Mouse (Mus musculus) spleen, adult 2 months (tissue): ENCODE data around the gene D630023F18Rik. TPM values are rescaled to one million over a fixed set of nuclear protein-coding genes. Genes with fewer than 3 reads are reported as not detected.

Experiments used
- DNase-seq, 2 experiments: peaks; one replicate each; pipeline versions ENCODE4 v3.0.0 to v3.0.0-alpha.2; 2012 to 2021; ENCODE audit warnings: low spot score in 2 of 2, low read depth in 1 of 2
- H3K27ac ChIP-seq: fragments of 200-500 bp; 2 replicates; pipeline ENCODE4 v1.5.1; 2012; ENCODE audit warnings: low read length, inconsistent platforms; ENCODE audit not compliant: insufficient read depth
- H3K27me3 ChIP-seq: fragments of 200-500 bp; 2 replicates; pipeline ENCODE4 v1.6.1; 2012; ENCODE audit warnings: mild to moderate bottlenecking, moderate library complexity, low read length, inconsistent platforms; ENCODE audit not compliant: control insufficient read depth, insufficient read depth
- H3K36me3 ChIP-seq: fragments of 200-500 bp; 2 replicates; pipeline ENCODE4 v1.6.1; 2012; ENCODE audit warnings: mild to moderate bottlenecking, low read length, inconsistent platforms; ENCODE audit not compliant: control insufficient read depth, insufficient read depth
- H3K4me1 ChIP-seq: fragments of 200-500 bp; 2 replicates; pipeline ENCODE4 v1.6.1; 2011; ENCODE audit warnings: inconsistent platforms; ENCODE audit not compliant: control insufficient read depth, insufficient read depth, insufficient read length
- H3K4me3 ChIP-seq: fragments of 200-500 bp; 2 replicates; pipeline ENCODE4 v1.5.1; 2011; ENCODE audit warnings: mild to moderate bottlenecking, inconsistent platforms; ENCODE audit not compliant: insufficient read depth, insufficient read length; ENCODE audit errors: extremely low read depth
- CTCF ChIP-seq: fragments of 200-500 bp; IDR thresholded peaks from 2 replicates; pipeline ENCODE4 v1.5.1; 2011; ENCODE audit warnings: mild to moderate bottlenecking, inconsistent platforms; ENCODE audit not compliant: insufficient read depth, insufficient read length, insufficient replicate concordance; ENCODE audit errors: extremely low read depth
- POLR2A ChIP-seq: fragments of 200-500 bp; IDR thresholded peaks from 2 replicates; pipeline ENCODE4 v1.6.1; 2011; ENCODE audit warnings: low read depth, low read length, inconsistent platforms
- WGBS: fragments of 180-500 bp; shearing (Covaris S2); methylation state at CpG from one replicate; pipeline ENCODE4 v1.1.7; 2018; 5-methylcytosine and 5-hydroxymethylcytosine counted together
- polyA plus RNA-seq: library from polyadenylated mRNA; depleted of rRNA; stranded (reverse); fragments of >200 nt; gene quantifications from 2 replicates; pipeline ENCODE4 v1.2.3, GENCODE M21; 2012

Gene D630023F18Rik
- polyA plus RNA-seq, 1 experiment, result not detected

DNA sequence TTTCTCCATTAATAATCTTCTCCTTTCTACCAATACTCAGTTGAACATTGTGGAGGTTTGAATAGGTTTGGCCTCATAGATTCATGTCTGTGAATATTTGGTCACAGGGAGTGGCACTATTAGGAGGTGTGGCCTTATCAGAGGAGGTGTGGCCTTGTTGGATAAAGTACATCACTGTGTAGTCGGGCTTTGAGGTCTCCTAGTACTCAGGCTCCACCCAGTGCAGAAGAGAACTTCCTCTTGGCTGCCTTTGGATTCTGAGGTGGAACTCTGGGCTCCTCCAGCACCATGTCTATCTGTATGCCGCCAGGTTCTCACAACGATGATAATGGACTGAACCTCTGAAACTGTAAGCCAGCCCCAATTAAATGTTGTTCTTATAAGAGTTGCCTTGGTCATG, 26.1 kb downstream of the D630023F18Rik start:
- H3K4me3 ChIP-seq, result no peak overlapping the region
- WGBS, result 76% methylated on average over 3 of the region's 3 CpGs
- no peaks in the 10 kb centered on the region for H3K4me1 ChIP-seq
- no peak overlapping the region for H3K27ac ChIP-seq
- TF ChIP-seq POLR2A, result no peak
- TF ChIP-seq CTCF, result no peak
- no peaks in the 10 kb centered on the region for H3K27me3 ChIP-seq
- no peaks in the 10 kb centered on the region for H3K36me3 ChIP-seq
- DNase-seq, result no peak

DNA sequence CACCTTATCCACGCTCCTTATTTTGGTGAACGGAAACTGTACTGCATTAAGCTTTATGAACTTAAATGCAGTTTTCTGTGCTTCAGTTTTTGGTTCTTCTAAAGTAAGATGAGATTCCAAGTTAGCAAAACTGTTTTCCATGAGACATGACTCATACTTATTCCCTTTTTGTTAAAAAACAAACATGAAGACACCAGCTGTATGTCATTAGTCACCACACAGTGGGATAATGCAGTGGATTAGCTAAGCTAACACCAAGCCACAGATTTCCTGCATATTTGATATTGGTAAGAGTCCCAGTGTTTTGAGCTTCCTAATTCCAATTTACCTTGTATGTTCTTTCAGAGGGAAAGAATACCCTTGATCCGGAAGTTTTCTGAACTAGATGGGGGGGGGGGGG, 31.4 kb downstream of the D630023F18Rik start:
- no peak for DNase-seq
- TF ChIP-seq POLR2A (no peak), CTCF (no peak)
- Histone ChIP-seq H3K36me3 (no peaks in the 10 kb centered on the region), H3K4me1 (no peaks in the 10 kb centered on the region), H3K4me3 (no peak overlapping the region), H3K27me3 (no peaks in the 10 kb centered on the region), H3K27ac (no peak overlapping the region)
- 92% methylated on average over 3 of the region's 3 CpGs for WGBS

DNA sequence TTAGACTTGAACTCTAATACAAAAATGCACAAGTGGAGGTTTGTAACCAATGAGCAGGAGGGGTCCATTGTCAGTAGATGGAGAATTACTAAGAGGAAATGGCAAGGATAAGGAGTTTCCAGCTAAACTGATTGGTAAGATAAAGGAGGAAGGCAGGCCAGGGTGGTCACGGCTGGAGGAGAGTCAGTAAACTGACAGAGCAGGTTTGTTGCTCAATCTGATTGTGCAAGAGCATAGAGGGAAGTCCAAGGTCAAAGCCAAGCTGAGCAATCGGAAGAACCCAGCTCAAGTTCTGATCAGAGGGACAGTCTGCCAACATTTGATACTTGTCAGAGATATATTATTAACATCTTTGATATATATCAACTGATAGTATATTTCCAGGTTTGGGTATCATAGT, 32.6 kb downstream of the D630023F18Rik start:
- TF ChIP-seq CTCF (no peak), POLR2A (no peak)
- Histone ChIP-seq H3K27me3 (no peaks in the 10 kb centered on the region), H3K27ac (no peak overlapping the region), H3K4me1 (no peaks in the 10 kb centered on the region), H3K4me3 (no peak overlapping the region), H3K36me3 (no peaks in the 10 kb centered on the region)
- no peak for DNase-seq
- 35% methylated on average over 2 of the region's 2 CpGs for WGBS

DNA sequence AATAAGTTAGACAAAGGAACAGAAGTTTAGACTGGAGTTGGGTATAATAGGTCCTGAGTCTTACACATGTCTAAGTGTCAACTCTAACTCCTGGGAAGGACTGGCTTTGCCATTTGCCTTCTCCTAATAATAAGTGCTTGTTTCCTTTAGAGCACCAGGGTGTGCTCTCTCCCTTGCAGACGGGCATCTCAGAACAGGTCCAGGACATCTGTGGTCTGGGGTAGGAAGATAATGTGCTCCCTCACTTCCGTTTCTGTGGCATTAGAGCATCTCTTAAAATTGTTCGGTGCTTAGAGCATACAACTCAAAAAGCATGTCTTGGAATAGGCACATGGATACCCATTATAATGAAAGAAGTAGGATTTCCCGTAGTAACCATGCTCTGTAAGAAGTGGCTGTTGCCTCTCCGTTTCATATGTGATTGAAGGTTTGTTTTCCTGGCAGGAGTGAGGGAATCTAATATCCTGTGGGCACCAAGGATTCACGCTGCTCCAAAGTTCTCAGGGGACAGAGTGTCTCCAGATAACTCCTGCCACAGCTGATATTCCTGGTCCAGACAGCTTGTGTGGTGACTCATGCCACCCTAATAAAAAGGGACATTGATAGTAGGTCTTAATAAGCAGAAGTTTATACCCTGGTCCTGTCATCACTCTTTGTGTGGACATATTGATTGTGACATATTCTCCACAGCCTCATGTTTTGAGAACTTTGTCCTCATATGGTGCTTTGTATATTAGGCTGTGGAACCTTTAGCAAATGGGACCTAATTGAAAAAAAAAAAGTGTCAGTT, 34.3 kb downstream of the D630023F18Rik start:
- no peak for DNase-seq
- Histone ChIP-seq H3K36me3 (no peaks in the 10 kb centered on the region), H3K27ac (no peak overlapping the region)

DNA sequence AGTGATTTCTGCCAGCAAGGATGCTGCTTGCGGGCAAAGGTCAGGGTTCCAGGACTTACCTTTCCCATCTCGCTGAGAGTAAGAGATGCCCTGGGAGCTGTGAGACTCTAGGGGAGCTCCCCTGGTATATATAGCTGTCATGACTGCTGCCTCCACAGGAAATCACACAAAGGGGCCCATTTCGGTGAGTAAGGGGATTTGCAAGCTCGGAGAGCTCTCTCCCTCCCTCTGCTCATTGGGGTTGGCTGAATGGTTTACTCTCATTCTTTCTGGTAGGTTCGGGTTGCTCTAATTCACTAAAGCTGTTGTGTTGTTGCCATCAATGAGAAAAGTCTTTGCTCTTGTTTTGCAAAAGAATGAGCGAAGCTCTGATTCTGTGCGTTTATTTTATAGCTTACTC, 40.8 kb downstream of the D630023F18Rik start, which contains the start of gene Crygb:
Crygb (minus strand) TSS at position 101 of the 400 bp plus-strand sequence.
- no peak for TF ChIP-seq POLR2A
- Histone ChIP-seq H3K4me3 (no peak within 1 kb of the TSS), H3K4me1 (no peaks in the 10 kb centered on the region), H3K27me3 (no peaks in the 10 kb centered on the region), H3K27ac (no peak within 1 kb of the TSS), H3K36me3 (no peaks in the 10 kb centered on the region)
- DNase-seq, result no peak
- 51% methylated on average over 7 of the region's 7 CpGs for WGBS

More for the DNA sequence above, 34.3 kb downstream of the D630023F18Rik start:
- Histone ChIP-seq H3K4me1 (no peaks in the 10 kb centered on the region), H3K4me3 (no peak overlapping the region), H3K27me3 (no peaks in the 10 kb centered on the region)
- TF ChIP-seq POLR2A (no peak), CTCF (no peak)
- 74% methylated on average over 6 of the region's 6 CpGs for WGBS

DNA sequence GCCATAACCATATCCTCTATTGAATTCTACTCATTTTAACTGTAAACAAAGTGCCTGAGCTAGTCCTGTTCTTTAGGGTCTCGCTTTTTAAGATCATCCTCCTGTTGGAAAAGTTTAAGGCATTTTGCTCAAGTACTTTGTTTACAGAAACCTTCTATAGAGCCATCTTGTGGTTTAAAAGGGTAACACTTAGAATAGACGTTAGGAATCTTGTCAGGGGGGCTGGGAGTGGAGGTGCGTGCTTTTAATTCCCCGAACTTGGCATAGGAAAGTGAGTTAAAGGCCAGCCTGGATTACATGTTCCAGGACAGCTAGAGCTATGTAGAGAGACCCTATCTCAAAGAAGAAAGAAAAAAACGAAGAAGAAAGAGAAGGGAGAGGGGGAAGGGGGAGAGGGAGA, 47.4 kb downstream of the D630023F18Rik start:
- TF ChIP-seq CTCF, result no peak
- Histone ChIP-seq H3K27ac (no peak overlapping the region), H3K27me3 (no peaks in the 10 kb centered on the region), H3K36me3 (no peaks in the 10 kb centered on the region), H3K4me3 (no peak overlapping the region), H3K4me1 (no peaks in the 10 kb centered on the region)
- no peak for DNase-seq
- 31% methylated on average over 5 of the region's 5 CpGs for WGBS

DNA sequence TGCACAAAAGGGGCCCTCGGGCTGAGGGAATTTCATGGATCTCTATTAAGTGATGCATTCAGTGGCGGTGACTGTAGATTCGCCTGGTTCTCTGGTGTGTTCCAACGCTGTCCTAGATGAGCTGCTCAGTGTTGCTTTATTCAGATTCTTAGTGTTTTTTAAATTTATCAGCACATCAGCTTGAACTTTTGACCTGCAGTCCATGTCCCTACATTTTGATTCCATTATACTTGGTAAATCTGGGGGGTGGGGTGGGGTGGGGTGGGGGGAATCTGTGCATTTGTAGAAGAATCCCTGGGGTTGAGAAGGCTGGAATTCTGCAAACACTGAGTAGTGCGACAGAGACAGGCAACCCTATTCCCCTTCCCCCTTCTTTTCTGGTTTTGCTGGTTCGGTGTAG, 49.4 kb downstream of the D630023F18Rik start, which contains the start of gene Crygc:
Crygc (minus strand) TSS at position 101 of the 400 bp plus-strand sequence.
- Histone ChIP-seq H3K36me3 (no peaks in the 10 kb centered on the region), H3K4me1 (no peaks in the 10 kb centered on the region), H3K4me3 (no peak within 1 kb of the TSS), H3K27me3 (no peaks in the 10 kb centered on the region), H3K27ac (no peak within 1 kb of the TSS)
- no peak for TF ChIP-seq CTCF
- no peak for TF ChIP-seq POLR2A
- 80% methylated on average over 6 of the region's 6 CpGs for WGBS
- no peak for DNase-seq
